Mouse (Mus musculus): Measurements from ENCODE around the gene Defb36.

DNA sequence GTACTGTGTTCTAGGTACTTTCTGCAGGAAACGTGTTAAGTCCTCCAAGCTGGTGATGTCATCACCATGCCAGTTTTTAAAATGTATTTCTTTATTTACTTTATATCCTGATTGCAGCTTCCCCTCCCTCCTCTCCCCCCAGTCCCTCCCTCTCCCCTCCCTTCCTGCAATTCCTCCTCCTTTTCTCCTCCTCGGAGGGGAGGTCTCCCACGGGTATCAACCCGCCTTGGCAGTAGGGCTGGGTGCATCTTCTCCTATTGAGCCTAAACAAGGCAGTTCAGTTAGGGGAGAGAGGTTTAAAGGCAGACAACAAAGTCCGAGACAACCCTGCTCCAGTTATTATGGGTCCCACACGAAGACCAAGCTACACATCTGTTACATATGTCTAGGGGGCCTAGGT is 34.7 kb downstream of the Defb36 start:
- TF ChIP-seq CTCF (IDR thresholded peaks at IDR 0.05; ENCODE audit: low read depth, low read length): no peak
- no peak for TF ChIP-seq GATA1 (IDR thresholded peaks at IDR 0.05; ENCODE audit: borderline replicate concordance, low read length)
- no peak for TF ChIP-seq POLR2AphosphoS5 (IDR thresholded peaks at IDR 0.05; ENCODE audit: insufficient replicate concordance, low read depth, low read length)
- TF ChIP-seq TAL1 (conservative IDR thresholded peaks at IDR 0.05; ENCODE audit: low read depth, low read length): no peak
- no peak for TF ChIP-seq GATA2 (IDR thresholded peaks at IDR 0.05; ENCODE audit: borderline replicate concordance, low read depth, low read length)

All from G1E (cell line).